Mouse (Mus musculus): ENCODE data around the gene Ube2g1. TPM values are rescaled to one million over a fixed set of nuclear protein-coding genes. Genes with fewer than 3 reads are reported as not detected.

The Ube2g1 gene
- 36.3 and 41.5 TPM in 2 replicates for total RNA-seq (2015)
- total RNA-seq (2017) = 22.4 and 28.0 TPM in 2 replicates

DNA sequence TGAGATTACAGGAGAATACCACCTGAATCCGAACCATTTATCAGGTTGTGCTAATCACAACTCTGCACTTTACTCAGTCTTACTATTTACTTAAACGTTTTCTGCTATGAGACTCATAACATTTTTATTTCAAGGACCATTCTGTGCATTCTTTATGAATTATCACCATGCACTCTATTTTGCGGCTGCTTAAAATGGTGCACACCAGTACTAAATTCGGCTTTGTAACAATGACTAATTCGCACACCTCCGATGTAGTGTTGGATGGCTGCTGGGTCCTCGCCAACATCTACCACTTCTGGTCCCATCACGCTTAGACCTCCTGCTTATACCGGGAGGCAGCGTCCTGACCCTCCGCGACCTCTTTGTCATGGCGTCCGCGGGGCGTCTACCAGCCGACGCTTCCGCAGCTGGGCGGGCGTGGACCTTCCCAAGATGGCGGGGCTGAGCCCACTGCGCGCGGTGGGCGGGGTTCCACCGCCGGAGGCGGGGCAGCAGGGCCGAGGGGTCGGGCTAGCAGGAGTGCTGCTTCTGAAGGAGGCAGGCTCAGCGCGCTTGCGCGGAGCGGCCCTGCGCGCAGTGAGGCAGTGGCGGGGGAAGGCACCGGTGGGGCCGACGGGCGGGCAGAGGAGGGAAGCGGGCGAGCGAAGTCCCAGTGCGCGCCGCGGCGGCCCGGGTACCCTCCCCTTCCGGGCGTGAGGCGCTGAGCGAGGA is at the start of gene Ube2g1:
Ube2g1 (plus strand) TSS at position 590 of the 714 bp plus-strand sequence.
- ATAC-seq (ENCODE audit: poor library complexity, severe bottlenecking) = peak; percentile 89

DNA sequence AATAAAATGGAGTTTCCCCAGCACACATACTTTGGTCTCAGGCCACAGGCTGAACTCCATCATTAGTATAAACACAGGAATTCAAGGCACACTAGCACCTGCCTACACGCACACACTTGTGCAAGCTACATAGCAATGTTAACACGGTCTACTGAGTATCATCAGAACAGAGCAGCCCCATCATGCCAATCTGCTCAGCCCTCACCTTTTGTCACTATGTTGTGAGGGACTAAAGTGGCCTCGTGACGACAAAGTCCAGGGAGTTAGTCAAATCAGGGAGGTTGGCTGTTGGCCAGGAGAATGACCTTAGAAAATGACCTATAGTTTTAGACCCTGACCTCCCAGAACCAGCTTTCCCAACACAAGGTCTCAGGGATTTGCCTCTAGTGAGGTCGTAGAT is 48.9 kb upstream of the Ube2g1 start:
- ATAC-seq (ENCODE audit: poor library complexity, severe bottlenecking) = no peak

DNA sequence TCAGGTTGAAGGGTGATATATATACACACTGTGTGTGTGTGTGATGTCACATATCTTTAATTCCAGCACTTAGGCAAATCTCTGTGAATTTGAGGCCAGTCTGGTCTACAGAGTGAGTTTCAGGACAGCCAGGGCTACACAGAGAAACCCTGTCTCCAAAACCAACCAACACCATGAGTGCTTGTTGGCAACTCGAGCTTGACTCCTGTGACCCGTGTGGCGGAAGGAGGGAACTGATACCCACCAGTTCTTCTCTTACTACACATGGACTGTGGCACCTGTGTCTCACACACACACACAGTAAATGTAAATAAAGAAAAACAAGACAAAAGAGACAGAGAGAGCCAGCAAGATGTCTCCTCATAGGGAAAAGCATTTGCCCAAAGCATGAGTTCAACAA is 46.4 kb upstream of the Ube2g1 start:
- ATAC-seq (ENCODE audit: poor library complexity, severe bottlenecking) = no peak

DNA sequence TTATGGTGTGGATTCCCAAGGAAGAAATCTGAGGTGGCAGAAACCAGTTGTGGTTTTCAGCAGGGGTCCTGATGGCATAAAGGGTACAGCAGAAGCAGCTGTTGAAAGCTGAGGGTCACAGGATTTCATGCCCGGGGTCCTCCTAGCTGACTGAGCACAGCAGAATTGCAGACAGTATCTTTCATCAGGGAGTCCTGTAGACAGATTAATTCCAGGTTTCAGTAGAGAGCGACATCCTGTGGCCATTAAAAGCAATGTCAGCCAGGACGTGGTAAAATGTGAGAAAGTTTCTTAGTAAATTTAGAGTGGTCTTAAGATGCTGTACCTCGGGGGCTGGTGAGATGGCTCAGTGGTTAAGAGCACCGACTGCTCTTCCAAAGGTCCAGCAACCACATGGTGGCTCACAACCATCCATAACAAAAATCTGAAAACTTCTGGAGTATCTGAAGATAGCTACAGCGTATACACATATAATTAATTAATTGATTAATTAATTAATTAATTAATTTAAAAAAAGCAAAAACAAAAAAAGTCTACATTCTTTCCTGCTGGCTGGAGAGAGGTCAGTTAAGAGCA is 42.8 kb upstream of the Ube2g1 start:
- ATAC-seq (ENCODE audit: poor library complexity, severe bottlenecking) = peak; percentile 82

DNA sequence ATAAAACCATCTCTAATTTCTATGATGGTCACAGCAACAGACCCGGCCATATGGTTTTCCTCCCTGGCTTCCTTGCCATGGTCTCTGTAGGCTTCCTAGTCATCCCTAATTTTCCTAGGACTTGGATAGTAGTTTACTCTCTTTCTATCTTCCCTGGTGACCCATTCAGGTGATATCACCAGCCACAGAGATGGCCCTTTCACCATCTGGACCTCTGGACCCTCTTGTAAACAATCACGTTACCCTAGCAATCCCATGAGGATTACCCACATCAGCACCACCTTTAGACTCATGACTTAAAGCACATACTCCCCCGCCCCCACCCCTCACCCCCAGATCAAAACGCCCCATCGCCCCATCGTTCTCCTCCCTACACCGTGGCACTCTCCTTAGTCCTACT is 40.8 kb upstream of the Ube2g1 start:
- no peak for ATAC-seq (ENCODE audit: poor library complexity, severe bottlenecking)

DNA sequence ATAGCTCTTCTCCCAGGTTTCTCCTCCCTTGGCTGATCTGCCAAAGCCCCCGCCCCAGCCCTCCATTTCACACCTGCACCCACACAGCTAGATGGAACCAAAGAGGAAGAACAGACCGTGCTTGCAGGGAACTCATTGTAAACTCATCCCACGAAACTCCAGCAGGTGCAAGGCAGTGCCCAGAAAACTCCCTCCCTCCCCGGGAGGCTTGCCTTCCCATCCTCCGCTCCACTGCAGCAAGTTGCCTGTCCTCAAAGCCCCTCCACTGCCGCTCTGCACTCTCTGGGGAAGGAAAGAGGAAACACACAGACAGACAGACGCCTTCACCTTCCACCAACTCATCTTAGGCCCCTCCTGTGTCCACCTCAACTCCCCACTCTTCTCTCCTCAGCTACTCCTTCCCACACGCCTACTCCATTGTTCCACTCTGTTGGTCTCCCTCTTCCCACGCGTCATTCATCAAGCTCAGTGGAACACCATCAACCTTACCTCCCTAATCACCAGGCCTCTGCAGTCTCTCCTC is 40.2 kb upstream of the Ube2g1 start:
- no peak for ATAC-seq (ENCODE audit: poor library complexity, severe bottlenecking)

DNA sequence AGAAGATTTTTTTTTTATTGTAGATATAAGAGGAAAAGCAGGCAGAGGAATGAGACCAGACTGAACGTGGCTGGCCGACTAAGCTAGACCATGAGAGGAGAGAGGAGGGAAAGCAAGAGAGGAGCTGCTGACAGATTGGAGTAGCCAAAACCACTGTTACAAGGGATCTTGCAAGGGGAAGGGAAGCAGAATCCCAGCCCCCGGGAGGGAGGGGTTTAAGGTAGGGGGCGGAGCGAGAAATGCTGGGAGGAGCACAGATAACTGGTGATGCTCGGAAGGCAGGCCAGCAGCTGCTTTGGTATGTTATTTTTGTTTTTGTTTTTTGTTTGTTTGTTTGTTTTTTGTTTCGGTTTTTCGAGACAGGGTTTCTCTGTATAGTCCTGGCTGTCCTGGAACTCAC is 38.0 kb upstream of the Ube2g1 start:
- ATAC-seq (ENCODE audit: poor library complexity, severe bottlenecking) = no peak

DNA sequence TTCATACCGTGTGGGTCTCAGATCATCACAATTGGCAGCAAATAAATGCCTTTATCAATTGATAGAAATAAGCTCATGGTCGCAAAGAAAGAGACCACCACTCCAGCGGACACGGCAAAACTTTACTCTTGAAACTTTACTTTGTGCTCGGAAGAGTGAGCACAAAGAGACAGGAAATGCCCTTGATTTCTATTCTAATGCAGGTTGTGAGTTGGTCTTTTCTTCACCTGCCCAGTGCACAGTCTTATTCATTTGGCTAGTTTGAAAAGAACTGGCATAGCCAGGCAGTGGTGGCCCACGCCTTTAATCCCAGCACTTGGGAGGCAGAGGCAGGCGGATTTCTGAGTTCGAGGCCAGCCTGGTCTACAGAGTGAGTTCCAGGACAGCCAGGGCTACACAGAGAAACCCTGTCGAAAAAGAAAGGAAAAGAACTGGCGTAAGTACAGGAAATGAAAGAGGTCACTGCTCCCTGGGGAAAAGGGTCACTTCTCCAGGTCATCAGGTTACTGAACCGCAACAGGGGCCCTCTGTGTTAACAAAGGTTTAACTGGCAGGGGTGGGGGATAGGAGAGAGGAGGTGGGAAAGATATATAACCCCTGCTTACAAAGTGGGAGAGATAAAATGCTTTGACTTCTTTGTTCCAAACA is 37.3 kb upstream of the Ube2g1 start:
- no peak for ATAC-seq (ENCODE audit: poor library complexity, severe bottlenecking)

DNA sequence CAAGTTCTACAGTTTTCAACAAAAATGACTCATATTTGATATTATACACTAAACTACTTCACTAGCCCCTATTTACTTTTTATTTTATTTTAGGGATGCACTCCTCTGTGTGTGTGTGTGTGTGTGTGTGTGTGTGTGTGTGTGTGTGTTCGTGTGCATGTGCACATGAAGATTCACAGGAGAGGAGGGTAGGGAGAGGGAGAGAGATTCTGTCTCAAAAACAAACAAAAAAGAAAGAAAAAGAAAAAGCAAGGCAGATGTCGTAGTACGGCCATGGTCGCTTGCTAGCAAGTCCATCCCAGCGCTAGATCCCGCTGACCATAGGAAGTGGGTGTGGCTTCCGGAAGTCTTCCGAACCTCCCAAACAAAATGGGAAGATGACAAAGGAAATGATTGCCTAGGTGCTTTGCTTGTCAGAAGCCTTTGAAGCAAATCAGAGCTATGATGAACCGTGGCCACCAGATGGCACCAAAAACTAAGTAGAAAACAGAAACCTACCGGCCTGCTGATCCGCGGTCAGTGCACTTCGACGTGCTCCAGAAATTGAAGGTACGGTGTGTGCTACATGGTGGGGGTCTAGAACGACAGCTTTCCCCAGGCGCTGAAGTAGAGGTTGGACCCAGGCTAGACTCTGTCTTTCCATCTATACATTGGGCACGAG is 36.6 kb upstream of the Ube2g1 start:
- ATAC-seq (ENCODE audit: poor library complexity, severe bottlenecking) = peak; percentile 97

DNA sequence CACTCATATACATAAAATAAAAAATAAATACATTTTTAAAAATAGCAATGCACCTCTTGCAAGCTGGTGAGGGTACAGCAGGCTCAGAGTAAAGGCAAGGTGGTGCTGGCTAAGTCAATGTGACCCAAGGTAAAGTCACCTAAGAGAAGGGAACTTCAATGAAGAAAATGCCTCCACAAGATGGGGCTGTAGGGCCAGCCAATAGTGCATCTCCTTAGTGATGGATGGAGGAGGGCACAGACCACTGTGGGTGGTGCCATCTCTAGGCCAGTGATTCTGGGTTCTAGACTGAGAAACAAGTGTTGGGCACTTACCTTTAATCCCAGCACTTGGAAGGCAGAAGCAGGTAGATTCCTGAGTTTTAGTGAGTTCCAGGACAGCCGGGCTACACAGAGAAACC is 33.3 kb upstream of the Ube2g1 start:
- ATAC-seq (ENCODE audit: poor library complexity, severe bottlenecking) = 0 out of 2 replicates have a peak, but pooled peaks have one; percentile 33

DNA sequence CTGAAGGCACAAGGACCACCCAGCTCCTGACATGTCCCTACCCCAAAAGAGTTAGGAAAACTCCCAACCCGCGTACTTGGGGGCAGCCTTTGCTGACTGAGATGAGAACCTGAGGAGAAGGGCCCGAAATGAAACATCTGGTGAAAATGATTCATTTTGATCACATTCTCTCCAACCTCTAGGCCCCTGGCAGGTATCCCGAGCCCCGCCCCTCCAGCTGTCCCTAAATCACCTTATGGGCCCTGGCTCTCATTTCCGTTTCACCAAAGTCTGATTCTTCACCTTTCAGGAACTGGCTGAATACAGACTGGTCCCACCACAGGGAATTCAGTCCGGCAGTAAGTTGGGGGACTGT is 31.0 kb upstream of the Ube2g1 start:
- ATAC-seq (ENCODE audit: poor library complexity, severe bottlenecking) = no peak

DNA sequence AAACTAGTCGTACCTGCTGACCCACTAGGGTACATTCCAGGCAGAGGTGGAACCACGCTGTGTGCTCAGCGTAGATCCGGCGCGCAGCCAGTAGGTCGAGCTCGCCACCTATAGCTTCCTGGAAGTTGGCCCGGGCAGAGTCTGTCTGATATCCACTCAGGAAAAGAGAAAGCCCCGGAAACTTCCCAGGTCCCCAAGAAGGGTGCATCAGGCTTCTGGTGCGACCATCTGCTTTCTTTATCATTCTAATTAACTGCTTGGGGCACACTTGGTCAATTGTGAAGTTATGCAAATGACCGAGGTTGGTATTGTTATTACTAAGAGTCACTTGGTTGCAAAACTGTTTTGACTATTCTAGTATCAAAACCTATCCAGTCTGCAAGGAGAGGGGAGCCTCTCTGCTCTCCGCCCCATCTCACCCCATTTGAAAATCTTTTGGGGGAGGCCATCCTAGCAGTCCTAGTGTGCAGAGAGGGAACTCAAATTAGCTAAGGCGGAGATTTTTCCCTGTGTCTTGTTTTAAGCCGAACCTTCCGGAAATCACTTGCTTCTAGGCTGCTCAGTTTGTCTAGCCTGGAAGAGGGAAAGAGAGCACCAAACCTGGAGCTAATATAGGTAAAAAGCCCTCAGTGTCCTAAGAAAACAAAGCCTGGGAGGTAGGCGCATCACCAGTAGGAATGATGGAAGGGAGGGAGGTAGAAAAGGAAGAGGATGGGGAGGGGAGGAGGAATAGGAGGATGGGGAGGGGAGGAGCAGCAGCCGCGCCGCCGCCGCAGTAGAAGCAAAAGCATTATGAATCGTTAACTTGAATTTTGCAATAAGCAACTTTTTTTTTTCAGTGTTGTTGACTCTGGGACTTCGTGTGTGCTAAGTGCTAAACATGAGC is 30.4 kb upstream of the Ube2g1 start:
- peak; percentile 35 for ATAC-seq (ENCODE audit: poor library complexity, severe bottlenecking)

DNA sequence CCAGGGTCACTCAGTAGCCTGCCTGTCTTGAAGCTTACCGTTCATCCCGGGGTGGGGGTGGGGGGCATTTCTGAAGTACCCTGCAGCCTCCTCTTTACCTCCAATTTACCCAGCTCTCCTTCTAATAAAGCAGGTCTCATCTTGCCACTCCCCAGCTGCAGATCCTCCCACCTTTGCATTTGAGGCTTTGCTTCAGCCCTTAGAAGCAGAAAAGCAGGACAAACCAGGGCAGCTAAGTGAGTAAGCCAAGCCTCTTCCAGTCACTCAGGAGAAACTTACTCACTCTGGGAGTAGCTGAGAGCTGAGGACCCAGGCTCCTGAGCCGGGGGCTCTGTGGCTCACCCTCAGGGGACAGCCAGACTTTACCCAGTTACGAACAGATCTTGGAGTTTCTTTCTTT is 28.6 kb upstream of the Ube2g1 start:
- ATAC-seq (ENCODE audit: poor library complexity, severe bottlenecking) = no peak

DNA sequence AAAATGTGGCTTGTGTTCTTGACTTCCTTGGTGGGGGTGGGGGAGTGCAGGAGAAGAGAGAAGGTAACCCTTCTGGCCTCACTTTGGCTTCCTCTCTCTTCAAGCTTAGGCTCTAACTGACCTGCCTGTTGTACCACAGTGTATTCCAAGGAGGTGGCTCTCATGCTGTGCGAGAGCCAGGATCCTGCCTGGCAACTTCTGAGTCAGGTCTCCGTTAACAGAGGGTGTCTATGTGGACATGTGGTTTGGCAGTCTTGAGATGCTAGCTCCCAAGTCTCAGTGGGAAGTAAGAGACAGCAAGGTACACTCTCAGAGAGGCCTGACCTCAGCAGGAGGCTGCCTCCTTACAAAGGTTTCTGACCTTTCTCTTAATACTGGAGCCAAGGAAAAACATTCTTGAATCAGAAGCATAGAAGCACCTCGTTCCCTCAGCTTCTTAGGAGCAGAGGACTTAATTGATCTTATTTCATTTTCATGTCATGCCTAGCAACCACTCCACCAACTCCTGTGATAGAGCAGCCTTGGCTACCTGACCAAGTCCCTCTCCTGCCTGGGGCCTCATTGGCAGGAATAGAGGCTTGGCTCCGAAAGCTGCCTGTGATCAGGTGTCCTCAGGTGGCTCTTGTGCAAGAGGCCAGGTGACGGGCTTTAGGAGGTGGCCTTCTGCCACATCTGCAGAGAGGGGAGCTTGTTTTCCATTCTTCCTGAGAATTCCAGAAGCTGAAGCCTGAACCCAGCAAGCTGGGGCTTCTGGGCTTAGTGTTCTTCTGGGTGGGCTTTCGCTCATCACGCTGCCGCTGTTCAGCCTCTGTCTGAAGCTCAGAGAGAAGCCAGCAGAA is 25.3 kb upstream of the Ube2g1 start:
- ATAC-seq (ENCODE audit: poor library complexity, severe bottlenecking) = no peak

DNA sequence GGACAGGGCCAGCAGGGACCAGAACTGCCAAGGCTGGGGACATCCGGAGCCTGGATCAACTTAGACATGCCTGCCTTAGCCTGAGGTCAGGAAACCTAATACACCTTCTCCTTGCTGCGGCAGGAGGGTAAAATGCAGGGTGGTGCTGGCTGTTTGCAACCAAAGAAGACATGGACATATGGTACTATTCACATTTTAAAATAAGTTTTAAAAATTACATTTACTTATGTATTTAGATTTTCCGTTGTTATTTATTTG is 24.7 kb upstream of the Ube2g1 start:
- no peak for ATAC-seq (ENCODE audit: poor library complexity, severe bottlenecking)

DNA sequence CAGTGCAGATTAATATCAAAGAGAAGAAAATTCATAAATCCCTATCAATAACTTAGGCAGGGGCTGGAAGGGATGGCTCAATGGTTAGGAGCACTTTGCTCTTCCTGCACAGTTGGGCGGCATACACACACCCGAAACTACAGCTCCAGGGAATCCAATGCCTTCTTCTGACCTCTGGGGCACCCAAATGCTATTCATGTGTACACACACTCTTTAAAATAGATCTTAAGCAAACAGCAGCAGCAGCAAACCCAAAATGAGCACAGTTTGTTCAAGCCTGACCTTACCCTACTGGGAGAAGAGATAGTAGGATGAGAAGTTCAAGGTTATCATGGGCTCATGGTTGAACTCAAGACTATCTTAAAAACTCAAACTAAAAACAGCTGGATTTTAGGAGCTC is 24.0 kb upstream of the Ube2g1 start:
- ATAC-seq (ENCODE audit: poor library complexity, severe bottlenecking) = no peak

DNA sequence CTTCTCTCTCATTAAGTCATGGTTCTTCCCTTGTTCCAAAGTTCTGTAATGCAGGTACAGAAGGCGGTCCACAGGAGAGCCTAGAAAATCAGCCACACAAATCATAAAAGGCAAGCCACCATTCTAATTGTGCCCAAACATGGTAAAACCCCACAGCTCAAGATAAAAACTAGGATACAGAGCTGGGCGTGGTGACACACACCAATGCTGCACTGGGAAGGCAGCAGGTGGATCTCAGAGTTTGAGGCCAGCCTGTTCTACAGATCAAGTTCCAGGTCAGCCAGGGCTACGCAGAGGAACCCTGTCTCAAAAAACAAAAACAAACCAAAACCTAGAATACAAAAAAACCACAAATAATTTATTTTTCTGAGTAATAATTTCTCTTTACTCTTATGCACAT is 20.5 kb upstream of the Ube2g1 start:
- ATAC-seq (ENCODE audit: poor library complexity, severe bottlenecking) = no peak

DNA sequence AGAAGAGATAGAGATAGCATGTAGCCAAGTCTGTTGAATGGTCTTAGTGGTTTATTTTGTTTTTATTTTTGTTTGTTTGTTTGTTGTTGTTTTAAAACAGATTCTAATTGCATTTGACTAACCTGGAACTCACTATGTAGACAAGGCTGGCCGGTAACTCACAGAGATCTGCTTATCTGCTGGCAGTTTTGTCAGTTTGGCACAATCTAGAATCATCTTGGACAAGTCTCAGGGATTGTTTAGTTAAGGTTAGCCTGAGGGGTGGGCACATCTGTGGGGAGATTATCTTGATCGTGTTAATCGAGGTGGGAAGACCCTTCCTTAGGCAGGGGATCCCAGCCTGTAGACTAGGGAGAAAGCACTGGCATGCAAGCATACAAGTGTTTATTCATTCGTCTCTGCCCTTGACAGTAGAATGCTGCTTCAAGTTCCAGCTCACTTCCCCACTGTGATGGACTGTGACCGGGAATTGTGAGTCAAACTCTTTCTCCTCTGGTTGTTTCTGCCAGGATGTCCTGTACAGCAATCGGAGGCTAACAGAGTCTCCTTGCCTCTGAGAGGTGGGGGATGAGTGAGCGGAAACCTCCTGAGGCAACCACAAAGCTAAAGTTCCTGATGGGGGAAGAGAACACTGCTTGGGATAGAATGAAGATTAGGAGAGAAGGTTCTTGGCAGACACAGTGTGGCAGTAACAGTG is 19.4 kb upstream of the Ube2g1 start:
- ATAC-seq (ENCODE audit: poor library complexity, severe bottlenecking) = no peak

DNA sequence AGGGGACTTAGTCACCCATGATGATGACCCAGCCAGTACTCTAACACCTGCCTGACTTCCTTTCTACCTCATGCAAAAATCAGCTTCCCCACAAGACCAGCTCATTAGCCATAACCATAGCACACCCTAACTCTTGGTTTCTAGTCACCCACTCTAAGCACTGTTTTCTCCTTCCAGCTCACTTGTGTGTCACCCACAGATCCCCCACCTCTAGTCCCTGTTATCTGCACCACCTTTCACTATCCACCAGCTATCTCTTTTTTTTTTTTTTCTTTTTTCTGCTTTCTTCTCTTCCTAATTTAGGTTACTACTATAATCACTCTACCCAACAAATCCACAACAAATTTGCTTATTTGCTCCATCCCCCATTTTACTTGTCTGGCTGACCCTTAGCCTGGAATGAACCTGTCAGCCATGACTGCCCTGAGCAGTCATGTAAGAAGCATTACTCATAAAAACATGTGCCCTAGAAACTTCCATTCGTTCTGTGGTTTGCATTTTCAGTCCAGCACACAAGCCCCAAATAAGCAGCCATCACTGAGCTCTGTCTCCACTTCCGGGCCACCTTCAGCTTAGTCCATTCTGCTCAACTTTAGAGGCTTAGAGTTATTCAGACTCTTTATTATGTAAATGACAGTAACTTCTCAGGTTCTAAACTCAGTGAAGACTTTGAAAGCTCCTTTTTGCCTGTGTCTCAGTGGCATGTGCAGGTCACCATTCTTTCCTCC is 11.9 kb upstream of the Ube2g1 start:
- ATAC-seq (ENCODE audit: poor library complexity, severe bottlenecking) = no peak

All from megakaryocyte, adult 5-6 weeks (primary cell).